Comparison of ENCODE assay signal across 8 mouse cellular contexts in genomic region chr4:95278714-95279095, GRCm38 (mm10).
A peak's percentile ranks its signal among the peaks of the same experiment; 100 is the strongest.
DNase-seq lines count a peak whose midpoint lies in the region; ATAC-seq and TF ChIP-seq lines count a peak whose summit lies in the region.

No protein-coding gene starts in this region.

- no peaks in the 10 kb centered on the region for H3K79me2 ChIP-seq in CH12.LX (replicated peaks; ENCODE audit: control insufficient read depth, extremely low read depth, insufficient read depth, poor library complexity, severe bottlenecking)

- dilution Hi-C loops in CH12.LX (cut with MboI; ENCODE audit: extremely low pct_ligation_motif_present, extremely low pct_unique_long_range_greater_than_20kb, low sequenced_read_pairs) = no loop called here

- H3K36me3 ChIP-seq in CH12.LX (replicated peaks in 1 of 2; ENCODE audit: control insufficient read depth in 1 of 2, insufficient read depth in 1 of 2, low read length in 1 of 2) = no peaks in the 10 kb centered on the region

- no peak for TF ChIP-seq POLR2A in CH12.LX (IDR thresholded peaks at IDR 0.05; ENCODE audit: low read depth, low read length)

- no peak overlapping the region for H3K9ac ChIP-seq in CH12.LX (ENCODE audit: insufficient read depth, low read depth)

- H3K4me2 ChIP-seq in CH12.LX (ENCODE audit: insufficient read depth, low read depth, poor library complexity, severe bottlenecking) = peak overlapping the region; percentile 69

- H3K27ac ChIP-seq in CH12.LX (ENCODE audit: insufficient read depth, low read depth) = no peak overlapping the region

- H3K4me3 ChIP-seq in CH12.LX (replicated peaks in 1 of 3; ENCODE audit: low read depth in 2 of 3, low read length in 2 of 3, poor library complexity in 1 of 3) = no peak overlapping the region

- TF ChIP-seq EP300 in CH12.LX (IDR thresholded peaks at IDR 0.05; ENCODE audit: low read length) = no peak

- ATAC-seq in cerebellum, adult (ENCODE audit: insufficient number of reproducible peaks, low FRiP score, low TSS enrichment) = no peak

- no peaks in the 10 kb centered on the region for H3K9me3 ChIP-seq in CH12.LX (replicated peaks; ENCODE audit: low read length)

- in situ Hi-C loops in CH12.LX (cut with MboI; ENCODE audit: low pct_ligation_motif_present, low pct_unique_long_range_greater_than_20kb, low sequenced_read_pairs) = no loop called here

- H3K4me1 ChIP-seq in CH12.LX (ENCODE audit: control insufficient read depth in 1 of 2, insufficient read depth in 2 of 2) = peaks cover 12 to 42% of the 10 kb centered on the region in 2 experiments

- DNase-seq in CH12.LX (ENCODE audit: extremely low read depth) = no peak
- DNase-seq in embryo, embryonic 10 days (ENCODE audit: low spot score) = peak; percentile 69
- DNase-seq in kidney, adult 18-20 months = peak; percentile 60
- DNase-seq in lung, postnatal 14 days = peak; percentile 53
- no peak for DNase-seq in frontal cortex, adult 2 months (ENCODE audit: extremely low spot score in 1 of 2, low spot score in 1 of 2)
- no peak for DNase-seq in right cerebral cortex, adult 18-20 months
- DNase-seq in cerebellum, adult 11 months = no peak

- TF ChIP-seq CTCF in CH12.LX (conservative IDR thresholded peaks at IDR 0.05 in 1 of 2, IDR thresholded peaks at IDR 0.05 in 1 of 2; ENCODE audit: low read depth in 2 of 2, low read length in 2 of 2) = no peak

- H3K27me3 ChIP-seq in CH12.LX (replicated peaks) = no peaks in the 10 kb centered on the region

- no peak for TF ChIP-seq RAD21 in CH12.LX (IDR thresholded peaks at IDR 0.05; ENCODE audit: low read depth, low read length)

TF ChIP-seq in CH12.LX, 34 proteins besides CTCF, POLR2A, EP300 and RAD21:
- TF ChIP-seq MEF2A (IDR thresholded peaks at IDR 0.05; ENCODE audit: borderline replicate concordance, low read depth, low read length) (no peak), ZMIZ1 (IDR thresholded peaks at IDR 0.05; ENCODE audit: low read depth, low read length) (no peak), ELF1 (IDR thresholded peaks at IDR 0.05; ENCODE audit: low read depth, low read length) (no peak), MAZ (IDR thresholded peaks at IDR 0.05; ENCODE audit: low read depth, low read length) (no peak), JUN (IDR thresholded peaks at IDR 0.05; ENCODE audit: insufficient read depth, low read depth, low read length) (no peak), PAX5 (IDR thresholded peaks at IDR 0.05; ENCODE audit: low read length) (no peak), ETS1 (conservative IDR thresholded peaks at IDR 0.05; ENCODE audit: low read depth, low read length) (no peak), POLR2AphosphoS2 (IDR thresholded peaks at IDR 0.05; ENCODE audit: low read depth, low read length) (no peak), E2F4 (IDR thresholded peaks at IDR 0.05; ENCODE audit: insufficient replicate concordance, low read depth, low read length) (no peak), KAT2A (IDR thresholded peaks at IDR 0.05; ENCODE audit: insufficient replicate concordance, low read length) (no peak), CHD2 (IDR thresholded peaks at IDR 0.05; ENCODE audit: low read length) (no peak), IRF4 (IDR thresholded peaks at IDR 0.05; ENCODE audit: low read depth, low read length) (no peak)

Comparison
In these comparisons a context has a peak if more than half of its experiments do, and no peak if none do; other contexts are left out.
1. DNase-seq: peak in embryo, embryonic 10 days (single experiment), kidney, adult 18-20 months (single experiment) and lung, postnatal 14 days (single experiment); none in CH12.LX (single experiment), frontal cortex, adult 2 months (0 of 2), right cerebral cortex, adult 18-20 months (single experiment) and cerebellum, adult 11 months (single experiment).